Mouse (Mus musculus): ENCODE measurements at regions not wholly inside any gene's neighbourhood (a gene's known extent, or its start where the extent isn't known, plus 50 kb on each side); places are given as distances from the start of the nearest gene placed in this dataset.

- no peaks in the 10 kb centered on the region for H3K27me3 ChIP-seq (ENCODE audit: control insufficient read depth, insufficient read depth, low read length, poor library complexity, severe bottlenecking)
- H3K9ac ChIP-seq (ENCODE audit: low read depth, poor library complexity, severe bottlenecking), result no peak overlapping the region
- H3K4me3 ChIP-seq (ENCODE audit: low read depth, low read length), result no peak overlapping the region
- no peaks in the 10 kb centered on the region for H3K9me3 ChIP-seq (replicated peaks; ENCODE audit: control insufficient read depth, insufficient read depth, low read length, poor library complexity, severe bottlenecking)
- no peaks in the 10 kb centered on the region for H3K4me1 ChIP-seq (ENCODE audit: control insufficient read depth, insufficient read depth, low read length)
- H3K36me3 ChIP-seq (ENCODE audit: control insufficient read depth, insufficient read depth, low read length, poor library complexity, severe bottlenecking), result no peaks in the 10 kb centered on the region
- TF ChIP-seq CTCF (IDR thresholded peaks at IDR 0.05; ENCODE audit: low read depth, low read length) (no peak), POLR2A (IDR thresholded peaks at IDR 0.05; ENCODE audit: insufficient read depth, low read length) (no peak), EP300 (IDR thresholded peaks at IDR 0.05; ENCODE audit: insufficient read depth, low read depth, low read length) (no peak)
- no peak overlapping the region for H3K27ac ChIP-seq (ENCODE audit: insufficient read depth, low read length)
Observed at GRCm38 (mm10) chr2:75119599-75119998, 294.0 kb downstream of the Mtx2 start.

GRCm38 (mm10) chr2:75133298-75134080 lies 307.9 kb downstream of the Mtx2 start:
- no peak for TF ChIP-seq EP300 (IDR thresholded peaks at IDR 0.05; ENCODE audit: insufficient read depth, low read depth, low read length)
- no peak for TF ChIP-seq CTCF (IDR thresholded peaks at IDR 0.05; ENCODE audit: low read depth, low read length)
- no peak for TF ChIP-seq POLR2A (IDR thresholded peaks at IDR 0.05; ENCODE audit: insufficient read depth, low read length)
- H3K9me3 ChIP-seq (replicated peaks; ENCODE audit: control insufficient read depth, insufficient read depth, low read length, poor library complexity, severe bottlenecking), result no peaks in the 10 kb centered on the region
- peaks cover 1% of the 10 kb centered on the region; the same call in 1 of the 2 replicates for H3K27me3 ChIP-seq (ENCODE audit: control insufficient read depth, insufficient read depth, low read length, poor library complexity, severe bottlenecking)
- no peak overlapping the region for H3K4me3 ChIP-seq (ENCODE audit: low read depth, low read length)
- H3K27ac ChIP-seq (ENCODE audit: insufficient read depth, low read length), result no peak overlapping the region
- H3K9ac ChIP-seq (ENCODE audit: low read depth, poor library complexity, severe bottlenecking), result no peak overlapping the region
- no peaks in the 10 kb centered on the region for H3K36me3 ChIP-seq (ENCODE audit: control insufficient read depth, insufficient read depth, low read length, poor library complexity, severe bottlenecking)
- no peaks in the 10 kb centered on the region for H3K4me1 ChIP-seq (ENCODE audit: control insufficient read depth, insufficient read depth, low read length)

GRCm38 (mm10) chr2:75136618-75137017 lies 311.0 kb downstream of the Mtx2 start:
- no peaks in the 10 kb centered on the region for H3K4me1 ChIP-seq (ENCODE audit: control insufficient read depth, insufficient read depth, low read length)
- no peaks in the 10 kb centered on the region for H3K36me3 ChIP-seq (ENCODE audit: control insufficient read depth, insufficient read depth, low read length, poor library complexity, severe bottlenecking)
- no peak overlapping the region for H3K4me3 ChIP-seq (ENCODE audit: low read depth, low read length)
- H3K27me3 ChIP-seq (ENCODE audit: control insufficient read depth, insufficient read depth, low read length, poor library complexity, severe bottlenecking), result peaks cover 1% of the 10 kb centered on the region; the same call in 1 of the 2 replicates
- H3K9me3 ChIP-seq (replicated peaks; ENCODE audit: control insufficient read depth, insufficient read depth, low read length, poor library complexity, severe bottlenecking), result no peaks in the 10 kb centered on the region
- H3K27ac ChIP-seq (ENCODE audit: insufficient read depth, low read length), result no peak overlapping the region
- H3K9ac ChIP-seq (ENCODE audit: low read depth, poor library complexity, severe bottlenecking), result no peak overlapping the region
- TF ChIP-seq EP300 (IDR thresholded peaks at IDR 0.05; ENCODE audit: insufficient read depth, low read depth, low read length) (no peak), CTCF (IDR thresholded peaks at IDR 0.05; ENCODE audit: low read depth, low read length) (no peak), POLR2A (IDR thresholded peaks at IDR 0.05; ENCODE audit: insufficient read depth, low read length) (no peak)

- Histone ChIP-seq H3K4me3 (ENCODE audit: low read depth, low read length) (peak overlapping the region; percentile 44), H3K4me1 (ENCODE audit: control insufficient read depth, insufficient read depth, low read length) (no peaks in the 10 kb centered on the region), H3K9ac (ENCODE audit: low read depth, poor library complexity, severe bottlenecking) (peak overlapping the region; percentile 14; the same call in 1 of the 2 replicates), H3K36me3 (ENCODE audit: control insufficient read depth, insufficient read depth, low read length, poor library complexity, severe bottlenecking) (no peaks in the 10 kb centered on the region), H3K27ac (ENCODE audit: insufficient read depth, low read length) (no peak overlapping the region), H3K27me3 (ENCODE audit: control insufficient read depth, insufficient read depth, low read length, poor library complexity, severe bottlenecking) (peaks cover 1% of the 10 kb centered on the region; the same call in 1 of the 2 replicates), H3K9me3 (replicated peaks; ENCODE audit: control insufficient read depth, insufficient read depth, low read length, poor library complexity, severe bottlenecking) (no peaks in the 10 kb centered on the region)
- TF ChIP-seq EP300 (IDR thresholded peaks at IDR 0.05; ENCODE audit: insufficient read depth, low read depth, low read length) (no peak), CTCF (IDR thresholded peaks at IDR 0.05; ENCODE audit: low read depth, low read length) (no peak), POLR2A (IDR thresholded peaks at IDR 0.05; ENCODE audit: insufficient read depth, low read length) (no peak)
Observed at GRCm38 (mm10) chr2:75137133-75137982, 311.8 kb downstream of the Mtx2 start.

GRCm38 (mm10) chr2:75137983-75138745 lies 312.6 kb downstream of the Mtx2 start:
- no peaks in the 10 kb centered on the region for H3K36me3 ChIP-seq (ENCODE audit: control insufficient read depth, insufficient read depth, low read length, poor library complexity, severe bottlenecking)
- no peaks in the 10 kb centered on the region for H3K4me1 ChIP-seq (ENCODE audit: control insufficient read depth, insufficient read depth, low read length)
- H3K4me3 ChIP-seq (ENCODE audit: low read depth, low read length), result peak overlapping the region; percentile 44
- no peak overlapping the region for H3K27ac ChIP-seq (ENCODE audit: insufficient read depth, low read length)
- TF ChIP-seq EP300 (IDR thresholded peaks at IDR 0.05; ENCODE audit: insufficient read depth, low read depth, low read length) (no peak), CTCF (IDR thresholded peaks at IDR 0.05; ENCODE audit: low read depth, low read length) (peak; percentile 46), POLR2A (IDR thresholded peaks at IDR 0.05; ENCODE audit: insufficient read depth, low read length) (no peak)
- no peaks in the 10 kb centered on the region for H3K9me3 ChIP-seq (replicated peaks; ENCODE audit: control insufficient read depth, insufficient read depth, low read length, poor library complexity, severe bottlenecking)
- H3K9ac ChIP-seq (ENCODE audit: low read depth, poor library complexity, severe bottlenecking), result peak overlapping the region; percentile 14; the same call in 1 of the 2 replicates
- peaks cover 1% of the 10 kb centered on the region; the same call in 1 of the 2 replicates for H3K27me3 ChIP-seq (ENCODE audit: control insufficient read depth, insufficient read depth, low read length, poor library complexity, severe bottlenecking)
